Mouse (Mus musculus) midbrain, postnatal 0 days (tissue): ENCODE results near the gene Lyz1. TPM values are rescaled to one million over a fixed set of nuclear protein-coding genes. Genes with fewer than 3 reads are reported as not detected.

Source experiments
- ATAC-seq: fragments of 200-750 bp; cut with Nextera tagmentation; 2 replicates; pipeline ENCODE4 v1.8.0; 2017; ENCODE audit warnings: moderate number of reproducible peaks, mild to moderate bottlenecking, moderate TSS enrichment, moderate library complexity; ENCODE audit not compliant: low FRiP score
- DNase-seq: peaks from one replicate; pipeline ENCODE4 v3.0.0-alpha.2; 2015; ENCODE audit warnings: low spot score
- H3K27ac ChIP-seq: fragments of 300-500 bp; sonication (generic); 2 replicates; pipeline ENCODE4 v1.5.1; 2014; ENCODE audit warnings: low read depth, mild to moderate bottlenecking, low read length, mixed read lengths
- H3K27me3 ChIP-seq: fragments of 300-500 bp; sonication (generic); 2 replicates; pipeline ENCODE4 v1.6.1; 2014; ENCODE audit warnings: low read length, control low read depth, mixed read lengths; ENCODE audit not compliant: insufficient read depth
- H3K36me3 ChIP-seq: fragments of 300-500 bp; sonication (generic); 2 replicates; pipeline ENCODE4 v1.6.1; 2014; ENCODE audit warnings: low read length, control low read depth, mixed read lengths; ENCODE audit not compliant: insufficient read depth
- H3K4me1 ChIP-seq: fragments of 300-500 bp; sonication (generic); 2 replicates; pipeline ENCODE4 v1.6.1; 2014; ENCODE audit warnings: mild to moderate bottlenecking, control low read depth, antibody characterized with exemption, low read length, mixed read lengths; ENCODE audit not compliant: insufficient read depth
- H3K4me2 ChIP-seq: fragments of 300-500 bp; sonication (generic); 2 replicates; pipeline ENCODE4 v1.6.1; 2014; ENCODE audit warnings: low read depth, mild to moderate bottlenecking, low read length, mixed read lengths; ENCODE audit not compliant: poor library complexity, severe bottlenecking
- H3K4me3 ChIP-seq: fragments of 300-500 bp; sonication (generic); 2 replicates; pipeline ENCODE4 v1.5.1; 2014; ENCODE audit warnings: low read depth, mild to moderate bottlenecking, low read length, moderate library complexity
- H3K9ac ChIP-seq: fragments of 300-500 bp; sonication (generic); replicated peaks from 2 replicates; pipeline ENCODE4 v1.6.1; 2014; ENCODE audit warnings: mild to moderate bottlenecking, low read length, moderate library complexity, mixed read lengths; ENCODE audit not compliant: poor library complexity, severe bottlenecking
- H3K9me3 ChIP-seq: fragments of 300-500 bp; sonication (generic); 2 replicates; pipeline ENCODE4 v1.6.1; 2016; ENCODE audit warnings: low read length, control low read depth
- CTCF ChIP-seq: IDR thresholded peaks from 2 replicates; pipeline ENCODE4 v1.5.1; 2016; ENCODE audit warnings: antibody characterized with exemption, mild to moderate bottlenecking
- WGBS: fragments of 180-500 bp; shearing (Covaris S2); extraction: QIAGEN DNeasy Blood & Tissue Kit; methylation state at CpG from one replicate; pipeline ENCODE4 v1.1.7; 2014; 5-methylcytosine and 5-hydroxymethylcytosine counted together
- polyA plus RNA-seq: library from polyadenylated mRNA; unstranded; fragments of >200 nt; fragmentation: Nextera tagmentation; extraction: Ambion mirVana; gene quantifications from 2 replicates; pipeline ENCODE4 v1.2.1, GENCODE M21; 2015
- total RNA-seq: library from RNA; depleted of rRNA; stranded (reverse); fragments of >200 nt; gene quantifications from 2 replicates; pipeline ENCODE4 v1.2.3, GENCODE M21; 2014; rRNA removed

Gene Lyz1
- total RNA-seq, result not detected in 2 replicates
- 0.17 TPM in 1 of 2 replicates, not detected in the other for polyA plus RNA-seq

DNA sequence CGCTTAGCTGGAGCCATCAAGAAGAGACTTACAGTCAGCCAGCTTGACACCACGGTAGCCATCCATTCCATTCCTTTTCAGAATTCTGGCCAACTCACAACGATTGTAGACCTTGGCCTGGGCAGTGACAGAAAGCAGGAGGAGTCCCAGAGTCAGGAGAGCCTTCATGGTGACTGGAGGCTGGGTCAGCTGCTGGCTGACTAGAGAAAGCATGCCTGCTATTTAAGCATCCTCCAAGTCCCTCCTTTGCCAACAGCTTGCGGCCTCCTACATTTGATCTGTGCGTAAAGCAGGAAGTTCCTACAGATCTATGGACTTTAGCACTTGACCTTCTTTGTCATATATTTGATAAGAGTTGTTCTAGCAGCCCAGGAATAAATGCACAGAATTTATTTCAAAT is at the start of gene Lyz1:
Gene Lyz1, minus strand, starts transcription at position 198 of the 400 bp plus-strand sequence.
- no peak within 1 kb of the TSS for H3K27ac ChIP-seq
- H3K9ac ChIP-seq, result no peak within 1 kb of the TSS
- H3K9me3 ChIP-seq, result no peaks in the 10 kb centered on the region
- no peaks in the 10 kb centered on the region for H3K4me1 ChIP-seq
- no peak within 1 kb of the TSS for H3K4me3 ChIP-seq
- DNase-seq (no peak), ATAC-seq (no peak)
- H3K4me2 ChIP-seq, result no peak within 1 kb of the TSS
- no peaks in the 10 kb centered on the region for H3K27me3 ChIP-seq
- WGBS, result 71% methylated on average over 5 of the region's 5 CpGs
- no peak for TF ChIP-seq CTCF
- no peaks in the 10 kb centered on the region for H3K36me3 ChIP-seq

DNA sequence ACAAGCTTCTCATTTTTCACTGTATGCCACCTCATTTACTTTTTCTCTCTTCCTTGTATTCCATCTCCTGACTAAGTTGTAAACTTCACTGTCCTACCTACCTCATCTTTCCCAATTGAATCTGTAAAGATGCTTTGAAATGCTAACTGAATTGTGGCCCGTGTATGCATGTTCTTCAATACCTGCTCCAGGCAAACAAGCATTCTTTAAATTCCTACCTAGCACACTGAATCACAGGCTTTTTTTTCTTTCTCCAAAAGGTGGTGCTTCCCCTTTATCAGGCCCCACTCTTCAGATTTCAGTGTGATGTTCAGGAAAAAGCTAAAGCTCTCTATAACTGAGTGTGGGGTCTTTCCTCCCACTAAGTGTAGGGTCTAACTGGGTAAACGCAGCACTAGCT is 49.7 kb upstream of the Lyz1 start:
- no peak for TF ChIP-seq CTCF
- Histone ChIP-seq H3K27me3 (no peaks in the 10 kb centered on the region), H3K9ac (no peak overlapping the region), H3K27ac (no peak overlapping the region), H3K36me3 (no peaks in the 10 kb centered on the region), H3K4me3 (no peak overlapping the region), H3K4me2 (no peak overlapping the region), H3K9me3 (no peaks in the 10 kb centered on the region), H3K4me1 (no peaks in the 10 kb centered on the region)
- ATAC-seq (no peak), DNase-seq (no peak)
- WGBS, result 73% methylated on average over 2 of the region's 2 CpGs

DNA sequence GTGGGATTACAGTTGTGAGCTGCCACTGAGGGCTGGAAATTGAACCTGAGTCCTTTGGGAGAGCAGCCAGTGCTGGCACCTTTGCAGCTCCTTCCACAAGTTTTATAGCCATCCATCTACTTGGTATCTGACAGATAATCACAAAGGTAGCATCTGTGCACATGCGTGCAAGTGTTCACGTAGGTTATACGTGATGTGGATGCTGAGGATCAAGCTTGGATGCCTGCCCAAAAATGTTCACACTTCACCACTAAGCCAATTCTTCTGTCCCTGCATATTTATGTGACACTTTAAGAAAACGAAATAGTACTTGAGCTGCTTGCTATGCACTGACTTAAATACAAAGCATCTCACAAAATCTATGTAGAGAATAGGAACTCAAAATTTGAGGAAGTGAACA is 48.4 kb upstream of the Lyz1 start:
- Histone ChIP-seq H3K9ac (no peak overlapping the region), H3K4me2 (no peak overlapping the region), H3K4me3 (no peak overlapping the region), H3K9me3 (no peaks in the 10 kb centered on the region), H3K27me3 (no peaks in the 10 kb centered on the region), H3K4me1 (no peaks in the 10 kb centered on the region), H3K27ac (no peak overlapping the region), H3K36me3 (no peaks in the 10 kb centered on the region)
- no peak for ATAC-seq
- no peak for TF ChIP-seq CTCF
- 69% methylated on average over 4 of the region's 4 CpGs for WGBS
- DNase-seq, result peak; percentile 25

DNA sequence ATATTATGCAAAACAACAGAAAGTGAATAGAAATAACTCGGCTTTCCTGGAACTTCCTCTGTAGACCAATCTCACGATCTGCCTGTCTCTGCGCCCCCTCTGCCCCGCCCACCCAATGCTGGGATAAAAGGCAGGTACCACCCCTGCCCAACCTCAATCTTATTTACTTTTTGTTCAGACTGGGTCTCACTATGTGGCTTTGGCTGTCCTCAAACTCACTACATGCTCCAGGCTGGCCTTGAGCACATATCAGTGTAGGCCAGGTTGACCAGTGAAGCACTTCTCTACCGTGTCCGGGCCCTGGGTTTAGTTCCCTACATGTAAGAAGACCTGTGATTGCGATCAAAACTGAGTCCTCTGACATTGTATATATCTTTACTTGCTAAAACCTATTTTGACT is 46.6 kb upstream of the Lyz1 start:
- WGBS, result 83% methylated on average over 7 of the region's 7 CpGs
- H3K9me3 ChIP-seq, result no peaks in the 10 kb centered on the region
- H3K4me3 ChIP-seq, result no peak overlapping the region
- H3K27me3 ChIP-seq, result no peaks in the 10 kb centered on the region
- H3K4me2 ChIP-seq, result no peak overlapping the region
- H3K9ac ChIP-seq, result no peak overlapping the region
- H3K27ac ChIP-seq, result no peak overlapping the region
- H3K4me1 ChIP-seq, result no peaks in the 10 kb centered on the region
- ATAC-seq (no peak), DNase-seq (no peak)
- TF ChIP-seq CTCF, result no peak
- no peaks in the 10 kb centered on the region for H3K36me3 ChIP-seq

DNA sequence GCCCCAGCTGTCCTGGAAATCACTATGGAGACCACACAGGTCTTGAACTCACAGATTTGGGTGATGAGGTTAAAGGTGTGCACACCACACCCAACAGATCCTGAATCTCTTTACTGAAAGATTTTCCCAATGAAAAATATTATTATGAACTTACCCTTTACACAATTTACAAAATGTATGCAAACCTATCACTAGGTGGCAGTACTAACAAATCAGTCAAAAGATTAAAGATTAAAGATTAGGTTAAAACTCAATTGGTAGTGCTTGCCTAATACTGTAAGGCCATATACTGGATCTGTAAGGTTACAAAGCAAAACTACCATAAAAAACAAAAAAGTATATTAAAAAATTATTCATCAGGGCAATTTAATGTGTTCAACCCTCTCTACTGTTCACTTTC is 45.3 kb upstream of the Lyz1 start:
- Histone ChIP-seq H3K4me2 (no peak overlapping the region), H3K27me3 (no peaks in the 10 kb centered on the region), H3K27ac (no peak overlapping the region), H3K9me3 (no peaks in the 10 kb centered on the region), H3K4me1 (no peaks in the 10 kb centered on the region), H3K36me3 (no peaks in the 10 kb centered on the region), H3K9ac (no peak overlapping the region), H3K4me3 (no peak overlapping the region)
- no peak for DNase-seq
- peak; percentile 57 for TF ChIP-seq CTCF
- no peak for ATAC-seq

DNA sequence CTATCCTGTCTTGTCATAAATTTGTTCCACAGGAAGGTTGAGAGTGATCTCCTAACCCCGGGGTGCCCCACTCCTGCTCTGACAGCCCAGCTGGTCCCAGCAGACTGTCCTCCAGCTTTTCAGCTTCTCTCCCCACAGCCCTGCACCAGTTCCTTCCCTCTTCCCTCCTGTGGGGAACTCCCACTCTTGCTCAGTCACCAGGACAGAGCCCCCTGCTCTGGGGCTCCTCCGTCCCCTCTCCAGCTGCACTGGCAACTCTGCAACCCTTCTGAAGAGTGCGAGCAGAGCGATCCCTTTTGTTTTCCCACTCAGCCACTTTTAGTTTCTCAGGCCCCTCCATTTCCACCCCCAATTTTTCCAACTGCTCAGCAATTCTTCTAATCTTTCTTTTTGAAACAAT is 43.0 kb upstream of the Lyz1 start:
- Histone ChIP-seq H3K4me1 (no peaks in the 10 kb centered on the region), H3K9ac (no peak overlapping the region), H3K27ac (no peak overlapping the region), H3K4me3 (no peak overlapping the region), H3K36me3 (no peaks in the 10 kb centered on the region), H3K9me3 (no peaks in the 10 kb centered on the region), H3K27me3 (no peaks in the 10 kb centered on the region), H3K4me2 (no peak overlapping the region)
- no peak for TF ChIP-seq CTCF
- DNase-seq (no peak), ATAC-seq (0 out of 2 replicates have a peak, but pooled peaks have one; percentile 24)
- 35% methylated on average over 4 of the region's 4 CpGs for WGBS

DNA sequence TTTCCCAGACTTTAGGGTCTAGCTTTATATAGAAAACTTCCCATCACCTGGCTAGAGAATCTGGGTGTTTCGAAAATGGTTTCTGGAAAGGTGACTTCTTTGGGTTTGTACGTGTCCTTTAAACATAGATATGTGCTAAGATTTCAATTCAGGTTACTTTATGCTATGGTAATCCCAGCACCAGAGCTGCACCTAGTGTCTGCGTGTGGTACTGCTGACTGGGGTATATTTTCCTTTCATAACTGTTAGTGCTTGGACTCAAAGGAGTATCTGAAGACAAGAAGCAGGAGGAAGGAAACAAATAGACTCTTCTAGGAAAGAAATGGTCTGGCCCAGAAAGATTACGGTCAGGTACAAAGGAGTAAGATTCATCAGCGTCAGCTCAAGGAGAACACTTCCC is 37.9 kb upstream of the Lyz1 start:
- no peak for ATAC-seq
- no peak for DNase-seq
- H3K27me3 ChIP-seq, result no peaks in the 10 kb centered on the region
- TF ChIP-seq CTCF, result peak; percentile 58
- no peak overlapping the region for H3K4me2 ChIP-seq
- no peak overlapping the region for H3K9ac ChIP-seq
- H3K27ac ChIP-seq, result no peak overlapping the region
- H3K36me3 ChIP-seq, result no peaks in the 10 kb centered on the region
- H3K9me3 ChIP-seq, result no peaks in the 10 kb centered on the region
- no peaks in the 10 kb centered on the region for H3K4me1 ChIP-seq
- WGBS, result 75% methylated on average over 5 of the region's 5 CpGs
- no peak overlapping the region for H3K4me3 ChIP-seq
